Mouse (Mus musculus) hindbrain, postnatal 0 days (tissue): ENCODE data around the gene Gnl1. TPM values are rescaled to one million over a fixed set of nuclear protein-coding genes. Genes with fewer than 3 reads are reported as not detected.
"Not testable (repeated sequence)": the region's sequence is repeated elsewhere in the genome, so short reads cannot be mapped to it uniquely, and the experiment has no call there.

Experiments
- ATAC-seq: fragments of 200-750 bp; cut with Nextera tagmentation; 2 replicates; pipeline ENCODE4 v1.8.0; 2017; ENCODE audit warnings: mild to moderate bottlenecking, moderate TSS enrichment, moderate library complexity
- DNase-seq: peaks from one replicate; pipeline ENCODE4 v3.0.0-alpha.2; 2015; ENCODE audit warnings: low spot score
- H3K27ac ChIP-seq: fragments of 300-500 bp; sonication (generic); 2 replicates; pipeline ENCODE4 v1.5.1; 2014; ENCODE audit warnings: mild to moderate bottlenecking
- H3K27me3 ChIP-seq: fragments of 300-500 bp; sonication (generic); 2 replicates; pipeline ENCODE4 v1.6.1; 2014; ENCODE audit warnings: low read length, mixed read lengths; ENCODE audit not compliant: insufficient read depth
- H3K36me3 ChIP-seq: fragments of 300-500 bp; sonication (generic); 2 replicates; pipeline ENCODE4 v1.6.1; 2014; ENCODE audit warnings: low read length, mixed read lengths; ENCODE audit not compliant: insufficient read depth
- H3K4me1 ChIP-seq: fragments of 300-500 bp; sonication (generic); 2 replicates; pipeline ENCODE4 v1.6.1; 2014; ENCODE audit warnings: antibody characterized with exemption, low read length, mixed read lengths; ENCODE audit not compliant: insufficient read depth
- H3K4me2 ChIP-seq: fragments of 300-500 bp; sonication (generic); 2 replicates; pipeline ENCODE4 v1.6.1; 2014; ENCODE audit warnings: low read depth, mild to moderate bottlenecking, low read length, moderate library complexity, mixed read lengths
- H3K4me3 ChIP-seq: fragments of 300-500 bp; sonication (generic); 2 replicates; pipeline ENCODE4 v1.5.1; 2014; ENCODE audit warnings: low read length
- H3K9ac ChIP-seq: fragments of 300-500 bp; sonication (generic); replicated peaks from 2 replicates; pipeline ENCODE4 v1.6.1; 2014; ENCODE audit warnings: mild to moderate bottlenecking, low read length, moderate library complexity, mixed read lengths
- H3K9me3 ChIP-seq: fragments of 300-500 bp; sonication (generic); 2 replicates; pipeline ENCODE4 v1.6.1; 2016; ENCODE audit warnings: low read length, mixed read lengths
- CTCF ChIP-seq: IDR thresholded peaks from 2 replicates; pipeline ENCODE4 v1.5.1; 2016; ENCODE audit warnings: antibody characterized with exemption, control low read depth, low read depth
- WGBS: fragments of 180-500 bp; shearing (Covaris S2); extraction: QIAGEN DNeasy Blood & Tissue Kit; methylation state at CpG from one replicate; pipeline ENCODE4 v1.1.7; 2014; 5-methylcytosine and 5-hydroxymethylcytosine counted together
- polyA plus RNA-seq: library from polyadenylated mRNA; unstranded; fragments of >200 nt; fragmentation: Nextera tagmentation; extraction: Ambion mirVana; gene quantifications from 2 replicates; pipeline ENCODE4 v1.2.1, GENCODE M21; 2015
- total RNA-seq: library from RNA; depleted of rRNA; stranded (reverse); fragments of >200 nt; gene quantifications from 2 replicates; pipeline ENCODE4 v1.2.3, GENCODE M21; 2014

Gene Gnl1
- total and polyA plus RNA-seq, 2 experiments from 2014 or later, result 76.2 to 106 TPM

GRCm38 (mm10) chr17:35999356-35999755 is 19.7 kb downstream of the Gnl1 start:
- WGBS, result 87% methylated on average over 7 of the region's 7 CpGs
- no peak overlapping the region for H3K9ac ChIP-seq
- TF ChIP-seq CTCF, result no peak
- H3K4me3 ChIP-seq, result no peak overlapping the region
- no peaks in the 10 kb centered on the region for H3K36me3 ChIP-seq
- no peaks in the 10 kb centered on the region for H3K27me3 ChIP-seq
- no peak overlapping the region for H3K4me2 ChIP-seq
- no peak for ATAC-seq
- no peak overlapping the region for H3K27ac ChIP-seq
- no peaks in the 10 kb centered on the region for H3K9me3 ChIP-seq
- H3K4me1 ChIP-seq, result no peaks in the 10 kb centered on the region
- no peak for DNase-seq

- TF ChIP-seq CTCF, result no peak
- WGBS, result 86% methylated on average over 4 of the region's 4 CpGs
Measured at GRCm38 (mm10) chr17:36000349-36000748, 20.7 kb downstream of the Gnl1 start.

GRCm38 (mm10) chr17:36001121-36001897 is 21.7 kb downstream of the Gnl1 start:
- ATAC-seq, result no peak
- Histone ChIP-seq H3K4me3 (no peak overlapping the region), H3K27ac (no peak overlapping the region), H3K4me1 (no peaks in the 10 kb centered on the region), H3K9me3 (no peaks in the 10 kb centered on the region), H3K36me3 (no peaks in the 10 kb centered on the region), H3K27me3 (no peaks in the 10 kb centered on the region), H3K4me2 (no peak overlapping the region), H3K9ac (no peak overlapping the region)
- no peak for DNase-seq
- WGBS, result 93% methylated on average over 12 of the region's 12 CpGs
- TF ChIP-seq CTCF, result no peak

More at GRCm38 (mm10) chr17:36000349-36000748, 20.7 kb downstream of the Gnl1 start:
- Histone ChIP-seq H3K27ac (no peak overlapping the region), H3K4me3 (no peak overlapping the region), H3K27me3 (no peaks in the 10 kb centered on the region), H3K4me1 (no peaks in the 10 kb centered on the region), H3K9me3 (no peaks in the 10 kb centered on the region), H3K36me3 (no peaks in the 10 kb centered on the region), H3K4me2 (no peak overlapping the region), H3K9ac (no peak overlapping the region)
- no peak for ATAC-seq
- no peak for DNase-seq

GRCm38 (mm10) chr17:36001966-36002365 is 22.3 kb downstream of the Gnl1 start:
- H3K36me3 ChIP-seq, result no peaks in the 10 kb centered on the region
- H3K4me3 ChIP-seq, result no peak overlapping the region
- no peak overlapping the region for H3K9ac ChIP-seq
- ATAC-seq, result no peak
- H3K4me1 ChIP-seq, result no peaks in the 10 kb centered on the region
- no peaks in the 10 kb centered on the region for H3K27me3 ChIP-seq
- no peak for DNase-seq
- no peak for TF ChIP-seq CTCF
- H3K9me3 ChIP-seq, result no peaks in the 10 kb centered on the region
- 96% methylated on average over 6 of the region's 6 CpGs for WGBS
- no peak overlapping the region for H3K27ac ChIP-seq
- no peak overlapping the region for H3K4me2 ChIP-seq

GRCm38 (mm10) chr17:36003331-36003730 is 23.7 kb downstream of the Gnl1 start:
- TF ChIP-seq CTCF, result no peak
- Histone ChIP-seq H3K27me3 (no peaks in the 10 kb centered on the region), H3K9me3 (no peaks in the 10 kb centered on the region), H3K4me2 (no peak overlapping the region), H3K4me1 (no peaks in the 10 kb centered on the region), H3K27ac (no peak overlapping the region), H3K4me3 (no peak overlapping the region), H3K9ac (no peak overlapping the region), H3K36me3 (no peaks in the 10 kb centered on the region)
- DNase-seq (no peak), ATAC-seq (no peak)
- 91% methylated on average over 7 of the region's 7 CpGs for WGBS

- H3K36me3 ChIP-seq, DNase-seq, H3K27ac ChIP-seq, H3K4me1 ChIP-seq, H3K9ac ChIP-seq, ATAC-seq, H3K4me3 ChIP-seq, H3K4me2 ChIP-seq, H3K27me3 ChIP-seq, H3K9me3 ChIP-seq: not testable (repeated sequence)
- WGBS, result 87% methylated on average over 7 of the region's 7 CpGs
Measured at GRCm38 (mm10) chr17:36004409-36004808, 24.8 kb downstream of the Gnl1 start.

GRCm38 (mm10) chr17:36014977-36015376 is 35.3 kb downstream of the Gnl1 start:
- ATAC-seq, result no peak
- WGBS, result 96% methylated on average over 5 of the region's 5 CpGs

More at GRCm38 (mm10) chr17:36014977-36015376, 35.3 kb downstream of the Gnl1 start:
- TF ChIP-seq CTCF, result no peak
- Histone ChIP-seq H3K36me3 (peaks cover 4% of the 10 kb centered on the region; the same call in 1 of the 2 replicates), H3K27me3 (no peaks in the 10 kb centered on the region), H3K27ac (no peak overlapping the region), H3K9me3 (no peaks in the 10 kb centered on the region), H3K9ac (no peak overlapping the region), H3K4me2 (no peak overlapping the region), H3K4me1 (no peaks in the 10 kb centered on the region), H3K4me3 (no peak overlapping the region)
- no peak for DNase-seq
